Mouse (Mus musculus): ENCODE measurements around the gene Syngr1.
"Not testable (repeated sequence)": the region's sequence is repeated elsewhere in the genome, so short reads cannot be mapped to it uniquely, and the experiment has no call there.

The Syngr1 gene

GRCm38 (mm10) chr15:80119076-80119475 is 27.9 kb downstream of the Syngr1 start:
- DNase-seq: no peak

DNA sequence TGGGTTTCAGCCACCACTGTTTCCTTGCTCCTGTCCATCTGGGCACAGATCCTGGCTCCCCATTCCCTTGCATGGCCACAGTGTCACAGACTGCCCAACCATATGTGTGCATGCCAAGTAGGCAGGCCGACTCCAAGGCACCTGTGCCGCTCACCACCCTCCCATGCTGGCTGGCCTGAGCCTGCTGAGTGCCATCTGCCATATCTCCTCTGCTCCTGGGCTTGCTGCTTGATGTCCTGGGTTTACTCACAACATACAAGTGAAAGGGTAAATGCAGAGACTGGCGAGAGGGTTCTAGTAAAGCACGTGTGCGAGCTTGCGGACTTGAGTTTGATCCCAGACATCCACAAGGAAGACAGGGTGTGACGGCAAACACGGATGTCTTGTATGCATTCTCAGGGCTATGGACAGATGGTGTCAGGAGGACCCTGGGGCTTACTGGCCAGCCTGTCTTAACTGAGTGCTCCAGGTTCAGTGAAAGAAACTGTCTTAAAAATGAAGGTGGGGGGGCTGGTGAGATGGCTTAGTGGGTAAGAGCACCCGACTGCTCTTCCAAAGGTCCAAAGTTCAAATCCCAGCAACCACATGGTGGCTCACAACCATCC is 30.7 kb downstream of the Syngr1 start:
- peak; percentile 96 to 97 for DNase-seq

DNA sequence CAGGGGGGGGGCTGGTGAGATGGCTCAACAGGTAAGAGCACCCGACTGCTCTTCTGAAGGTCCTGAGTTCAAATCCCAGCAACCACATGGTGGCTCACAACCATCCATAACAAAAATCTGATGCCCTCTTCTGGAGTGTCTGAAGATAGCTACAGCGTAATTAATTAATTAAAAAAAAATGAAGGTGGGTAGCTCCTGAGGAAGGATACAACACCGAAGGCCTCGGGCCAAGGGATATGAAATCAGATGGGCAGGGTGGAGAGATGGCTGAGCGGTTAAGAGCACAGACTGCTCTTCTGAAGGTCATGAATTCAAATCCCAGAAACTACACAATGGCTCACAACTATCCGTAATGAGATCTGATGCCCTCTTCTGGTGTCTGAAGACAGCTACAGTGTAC is 31.3 kb downstream of the Syngr1 start:
- not testable (repeated sequence) for DNase-seq

DNA sequence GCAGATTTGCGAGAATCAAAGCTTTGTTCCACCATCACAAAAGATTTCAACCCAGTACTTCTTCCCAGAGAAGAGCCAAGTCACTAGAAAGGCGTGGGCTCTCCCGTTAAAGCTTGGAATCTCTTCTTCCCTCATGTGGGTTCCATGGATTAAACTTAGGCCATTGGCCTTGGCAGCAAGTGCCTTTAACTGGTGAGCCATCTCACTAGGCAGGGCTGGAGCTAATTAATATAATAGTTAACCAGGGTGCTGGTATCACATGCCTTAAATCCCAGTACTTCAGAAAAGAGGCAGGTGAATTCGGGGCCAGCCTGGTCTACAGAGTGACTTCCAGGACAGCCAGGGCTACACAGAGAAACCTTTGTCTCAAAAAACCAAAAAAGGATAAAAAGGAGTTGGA is 33.5 kb downstream of the Syngr1 start:
- no peak for DNase-seq

DNA sequence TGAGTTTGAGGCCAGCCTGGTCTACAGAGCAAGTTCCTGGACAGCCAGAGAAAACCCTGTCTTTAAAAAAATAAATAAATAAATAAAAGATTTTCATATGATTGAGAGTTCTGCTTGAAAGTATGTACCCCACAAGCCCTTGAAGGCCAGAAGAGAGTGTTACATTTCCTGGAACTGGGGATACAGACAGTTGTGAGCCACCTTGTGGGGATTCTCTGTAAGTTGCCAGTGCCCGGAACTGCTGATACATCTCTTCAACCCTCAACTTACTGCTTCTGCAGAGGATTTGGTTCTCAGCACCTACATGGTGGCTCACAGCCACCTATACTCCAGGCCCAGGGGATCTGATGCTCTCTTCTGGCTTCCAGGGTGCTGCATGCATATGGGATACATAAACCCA is 36.1 kb downstream of the Syngr1 start:
- no peak for DNase-seq

DNA sequence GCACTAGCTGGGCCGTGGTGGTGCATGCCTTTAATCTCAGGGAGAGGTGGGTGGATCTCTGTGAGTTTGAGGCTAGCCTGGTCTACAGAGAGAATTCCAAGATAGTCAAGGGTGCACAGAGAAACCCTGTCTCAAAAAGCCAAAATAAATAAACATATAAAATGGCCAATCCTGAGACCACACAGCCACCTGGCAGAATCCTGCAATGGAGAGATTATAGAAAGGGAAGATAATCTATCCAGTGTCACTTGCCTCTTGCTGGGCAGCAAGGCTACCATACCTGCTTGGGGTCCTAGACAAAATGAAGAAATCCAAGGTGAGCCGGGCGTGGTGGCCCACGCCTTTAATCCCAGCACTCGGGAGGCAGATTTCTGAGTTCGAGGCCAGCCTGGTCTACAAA is 38.8 kb downstream of the Syngr1 start:
- no peak for DNase-seq

DNA sequence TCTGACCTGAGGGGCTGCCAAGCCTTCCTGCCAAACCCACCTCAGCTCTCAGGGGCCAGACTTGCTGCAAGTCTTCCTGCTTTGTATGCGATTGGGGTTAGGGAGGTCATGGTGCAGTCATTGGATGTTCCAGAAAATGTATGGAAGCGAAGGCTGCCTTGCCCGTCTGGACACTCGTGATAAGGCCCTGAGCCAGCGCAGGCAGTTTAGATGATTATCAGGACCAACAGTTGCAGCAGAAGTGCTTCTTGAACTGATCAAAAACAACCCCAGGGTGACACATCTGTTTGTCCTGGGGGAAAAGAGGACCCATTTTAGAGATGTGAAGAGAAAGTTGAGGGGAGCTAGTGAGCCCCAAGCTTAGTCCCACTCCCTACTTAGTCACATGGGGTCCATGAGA is 39.6 kb downstream of the Syngr1 start:
- no peak for DNase-seq

DNA sequence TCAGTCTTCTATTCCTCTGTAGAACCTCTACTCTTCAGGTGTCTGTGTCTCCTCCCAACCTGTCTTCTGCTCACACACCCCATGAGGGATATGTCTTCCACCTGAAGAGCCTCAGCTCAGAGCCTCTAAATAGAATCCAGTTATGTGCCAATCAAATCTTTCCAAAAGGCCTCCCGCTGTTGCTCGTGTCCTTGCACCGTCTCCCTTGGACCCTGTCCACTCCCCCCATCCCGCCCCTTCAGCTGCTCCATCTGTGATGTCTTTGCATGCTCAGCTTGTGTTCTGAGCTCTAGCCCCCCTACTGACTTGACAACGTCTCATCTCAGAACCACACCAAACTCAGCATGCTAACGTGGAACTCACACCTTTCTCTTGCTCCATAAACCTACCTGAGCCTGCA is 40.3 kb downstream of the Syngr1 start:
- DNase-seq: peak; percentile 67 to 72

- DNase-seq: no peak
Observed at GRCm38 (mm10) chr15:80132452-80132851, 41.3 kb downstream of the Syngr1 start.

GRCm38 (mm10) chr15:80132993-80133586 is 42.0 kb downstream of the Syngr1 start, which contains the start of gene Tab1:
Gene Tab1, plus strand, starts transcription at chr15:80133127.
- peak; percentile 87 to 94 for DNase-seq

- no peak for DNase-seq
Observed at GRCm38 (mm10) chr15:80133682-80134449, 42.7 kb downstream of the Syngr1 start.

- DNase-seq: no peak
Observed at GRCm38 (mm10) chr15:80134450-80134847, 43.3 kb downstream of the Syngr1 start.

GRCm38 (mm10) chr15:80135499-80135898 is 44.4 kb downstream of the Syngr1 start:
- no peak for DNase-seq

DNA sequence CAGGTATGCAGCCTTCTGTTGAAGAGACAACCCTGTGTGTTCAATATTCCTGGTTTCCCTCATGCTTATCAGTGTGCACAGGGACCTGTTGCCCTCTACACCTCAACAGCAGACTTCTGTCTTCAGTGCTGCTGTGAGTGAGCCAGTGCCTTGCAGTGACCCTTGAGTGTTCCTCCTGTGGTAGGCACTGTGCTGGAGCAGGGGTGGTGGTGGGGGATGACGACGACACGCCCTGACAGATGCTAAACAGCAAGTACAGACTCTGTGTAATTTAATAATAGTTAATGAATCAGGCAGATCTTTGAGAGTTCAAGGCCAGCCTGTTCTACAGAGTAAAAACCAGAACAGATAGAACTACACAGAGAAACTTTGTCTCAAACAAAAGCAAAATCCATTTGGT is 45.5 kb downstream of the Syngr1 start:
- DNase-seq: no peak

DNA sequence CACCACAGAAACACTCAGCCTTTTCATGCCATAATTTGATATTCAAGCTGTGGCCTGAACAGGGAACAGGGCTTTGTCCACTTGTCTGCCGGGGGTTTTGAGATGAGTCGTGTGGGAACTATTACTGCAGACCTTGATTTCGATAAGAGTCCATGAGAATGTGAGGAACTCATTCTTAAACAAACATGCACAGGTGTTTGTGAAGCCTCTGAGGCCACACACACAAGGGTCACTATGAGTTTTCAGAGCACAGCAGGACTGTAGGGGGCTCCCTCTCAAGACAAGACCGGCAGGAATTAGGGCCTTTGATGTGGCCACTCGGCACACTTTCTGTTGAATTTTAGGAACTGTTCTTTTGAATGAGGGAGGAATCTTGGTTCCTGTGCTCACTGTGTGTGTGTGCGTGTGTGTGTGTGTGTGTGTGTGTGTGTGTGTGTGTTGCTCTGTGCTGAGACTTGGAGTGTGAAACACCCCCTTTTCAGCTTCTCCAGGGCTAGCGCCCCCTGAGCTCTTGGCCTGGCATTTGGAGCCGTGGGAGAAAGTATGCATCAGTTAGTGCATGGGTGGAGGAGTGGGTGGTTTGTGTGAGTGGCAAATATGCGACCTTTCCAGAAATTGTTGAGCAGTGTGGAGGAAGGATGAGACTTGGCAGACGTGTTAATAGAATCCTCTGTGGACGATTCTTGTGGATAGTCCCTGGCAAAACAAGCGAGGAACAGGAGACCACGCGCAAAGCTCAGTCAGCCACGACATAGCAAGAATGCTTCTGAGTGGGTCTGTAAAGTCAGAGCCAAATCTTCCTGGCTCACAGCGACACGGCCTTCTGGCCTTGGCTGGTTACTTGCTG is 47.0 kb downstream of the Syngr1 start:
- no peak for DNase-seq

DNA sequence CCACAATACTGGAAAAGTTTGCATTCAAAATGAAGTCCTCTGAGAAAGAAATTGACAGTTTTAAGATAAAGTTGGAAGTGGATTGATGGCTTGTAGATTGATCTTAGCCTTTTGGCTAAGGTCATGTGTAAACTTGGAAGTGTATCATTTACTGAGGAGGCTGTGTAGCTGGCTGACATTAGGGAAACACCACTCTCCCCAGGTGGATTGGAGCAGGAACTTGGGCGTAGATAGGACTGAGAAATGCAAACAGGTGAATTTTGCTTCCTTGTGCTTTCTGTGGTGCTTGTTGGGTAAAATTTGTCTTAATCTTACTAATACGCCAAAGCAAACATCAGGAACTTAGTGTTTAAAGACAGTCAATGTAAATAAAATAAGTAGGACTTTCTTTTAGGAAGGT is 49.2 kb downstream of the Syngr1 start:
- DNase-seq: no peak

DNA sequence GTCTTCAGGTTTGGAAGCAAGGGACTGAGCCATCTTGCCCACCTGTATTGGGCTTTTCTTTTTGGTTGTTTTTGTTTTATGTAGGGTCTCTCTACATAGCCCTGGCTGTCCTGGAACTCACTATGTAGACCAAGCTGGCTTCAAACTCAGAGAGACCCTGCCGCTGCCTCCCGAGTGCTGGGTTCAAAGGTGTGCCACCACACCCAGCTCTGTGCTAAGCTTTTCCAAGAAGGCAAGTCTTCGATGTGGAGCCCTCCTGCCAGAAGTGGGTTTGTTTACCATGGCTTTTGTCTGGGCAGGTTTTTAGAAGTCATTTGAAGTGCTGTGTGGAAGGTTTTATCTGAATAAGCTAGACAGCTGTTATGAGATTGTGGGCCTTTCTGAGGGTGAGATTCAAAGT is 49.7 kb downstream of the Syngr1 start:
- DNase-seq: no peak

DNA sequence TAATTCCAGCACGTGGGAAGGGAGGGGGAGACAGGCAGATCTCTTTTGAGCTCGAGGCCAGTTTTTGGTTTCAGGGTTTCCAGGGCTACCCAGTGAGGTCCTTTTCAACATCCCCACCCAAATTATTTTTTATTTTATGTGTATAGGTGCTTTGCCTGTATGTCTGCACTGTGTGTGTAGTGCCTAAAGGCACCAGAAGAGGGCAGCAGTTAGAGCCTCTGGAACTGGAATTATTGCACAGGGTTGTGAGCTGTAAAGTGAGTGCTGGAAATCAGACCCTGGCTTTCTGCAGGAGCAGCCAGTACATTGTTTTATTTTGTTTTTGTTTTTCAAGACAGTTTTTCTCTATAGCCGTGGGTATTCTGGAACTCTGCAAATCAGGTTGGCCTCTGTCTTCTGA is 51.0 kb downstream of the Syngr1 start:
- DNase-seq: no peak

- no peak for DNase-seq
Observed at GRCm38 (mm10) chr15:80143760-80144159, 52.6 kb downstream of the Syngr1 start.

GRCm38 (mm10) chr15:80145397-80145796 is 54.3 kb downstream of the Syngr1 start:
- DNase-seq: no peak

DNA sequence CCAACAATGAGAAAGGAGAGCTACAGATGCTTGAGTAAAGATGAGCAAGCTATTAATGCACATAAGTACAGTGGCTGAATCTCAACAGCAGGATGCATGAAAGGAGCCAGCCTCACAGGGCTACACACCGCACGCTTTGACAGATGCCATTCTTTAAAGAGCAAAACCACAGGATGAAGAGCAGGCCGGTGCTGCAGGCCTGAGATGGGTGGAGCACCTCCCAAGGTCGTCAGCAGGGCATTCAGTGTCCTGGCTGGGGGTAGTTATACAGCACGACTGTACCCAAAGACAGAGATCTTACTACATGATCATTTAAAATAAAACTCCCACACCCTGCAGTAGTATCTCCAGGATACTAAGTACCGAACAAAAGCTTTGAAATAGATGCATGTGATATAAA is 55.0 kb downstream of the Syngr1 start:
- DNase-seq: no peak

DNA sequence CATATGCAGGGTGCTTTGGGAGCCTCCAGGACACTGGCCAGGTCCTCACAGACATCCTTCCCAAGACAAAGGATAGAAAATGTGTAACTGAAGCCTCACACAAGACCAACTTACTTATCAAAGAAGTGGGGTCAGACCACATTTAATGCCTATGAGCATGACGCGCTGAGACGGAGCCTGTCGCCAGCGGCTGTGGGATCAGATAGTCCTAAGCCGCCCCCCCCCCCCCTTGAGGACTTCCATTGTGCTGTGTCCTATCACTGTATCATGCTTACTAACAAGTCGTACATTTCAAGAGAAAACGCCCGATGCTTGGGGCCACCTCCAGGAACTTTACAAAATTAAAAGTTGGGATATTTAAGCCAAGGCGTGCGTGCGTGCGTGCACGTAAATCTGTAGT is 56.0 kb downstream of the Syngr1 start:
- no peak for DNase-seq

DNA sequence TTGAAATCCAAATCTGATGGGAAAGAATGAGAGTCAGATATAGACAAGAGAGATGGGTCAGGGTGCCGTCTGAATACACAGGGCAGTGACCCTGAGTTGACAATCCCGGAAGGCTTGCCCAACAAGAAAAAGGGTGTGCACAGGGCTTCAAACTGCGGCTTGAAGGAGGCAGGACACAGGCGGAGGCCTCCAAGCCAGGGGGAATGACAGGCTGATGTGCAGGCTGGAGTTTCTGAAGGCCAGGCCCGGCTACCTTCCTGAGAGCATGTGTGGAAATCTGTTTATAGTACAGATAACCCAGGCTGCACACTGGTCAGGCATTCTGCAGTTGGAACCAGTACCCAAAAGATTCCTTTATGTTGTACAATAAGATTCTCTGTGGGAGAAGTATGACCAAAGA is 56.4 kb downstream of the Syngr1 start:
- DNase-seq: no peak

All from cerebellum, adult 18-20 months (tissue).